In the genomic region with DNA sequence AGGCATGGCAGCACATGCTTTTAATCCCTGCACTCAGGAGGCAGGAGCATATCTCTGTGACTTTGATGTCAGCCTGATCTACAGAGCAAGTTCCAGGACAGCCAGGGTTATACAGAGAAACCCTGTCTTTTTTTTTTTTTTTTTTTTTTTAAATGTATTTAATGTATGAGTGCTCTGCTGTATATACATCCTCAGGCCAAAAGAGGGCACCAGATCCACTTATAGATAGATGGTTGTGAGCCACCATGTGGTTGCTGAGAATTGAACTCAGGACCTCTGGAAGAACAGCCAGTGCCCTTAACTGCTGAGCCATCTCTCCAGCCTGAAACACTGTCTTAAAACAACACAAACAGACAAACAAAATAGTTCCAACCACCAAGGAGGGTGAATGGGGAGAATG, we compare ENCODE assay signal across 11 mouse cellular contexts. TPM values are rescaled to one million over a fixed set of nuclear protein-coding genes. Genes with fewer than 3 reads are reported as not detected.
DNase-seq lines count a peak whose midpoint lies in the region; ATAC-seq and TF ChIP-seq lines count a peak whose summit lies in the region.
"Had no signal": no experiment of that assay in that cellular context is flagged by ENCODE, and none has a peak within 500 bp of the region (broad histone marks: within the 10 kb centered on the region; RNA-seq: fewer than 3 reads in every experiment).

No protein-coding gene starts in this region.

- H3K27ac ChIP-seq in left cerebral cortex, adult 2 months = no peak overlapping the region
- H3K27ac ChIP-seq in macrophage = peak overlapping the region; percentile 70

- peaks cover 18% of the 10 kb centered on the region for H3K36me3 ChIP-seq in macrophage (ENCODE audit: inconsistent target)

- DNase-seq in left cerebral cortex, adult 2 months (ENCODE audit: extremely low spot score in 1 of 2, low spot score in 2 of 2) = no peak
- no peak for DNase-seq in left cerebral cortex, postnatal 14 days (ENCODE audit: low spot score in 2 of 2)
- DNase-seq in gastrocnemius, postnatal 25 days = no peak
- no peak for DNase-seq in right cerebral cortex, postnatal 14 days
- no peak for DNase-seq in heart, postnatal 4 days
- DNase-seq: heart, adult 18-20 months; kidney, adult 2 months had no signal

- H3K4me3 ChIP-seq in left cerebral cortex, adult 2 months = no peak overlapping the region
- no peak overlapping the region for H3K4me3 ChIP-seq in macrophage (ENCODE audit: inconsistent target)

- peak; percentile 68 for ATAC-seq in CD4-positive, CD25-positive, alpha-beta regulatory T cell, adult 4 months
- peak; percentile 48 for ATAC-seq in activated CD4-positive, CD25-positive, alpha-beta regulatory T cell, adult 4 months

- intact Hi-C loops in left cerebral cortex, adult 2 months (cut with DNase I) = no loop called here
- intact Hi-C loops in left cerebral cortex, postnatal 14 days (cut with DNase I) = no loop called here

- no peaks in the 10 kb centered on the region for H3K79me2 ChIP-seq in macrophage (ENCODE audit: inconsistent target)

- peak; percentile 26 for TF ChIP-seq CTCF in left cerebral cortex, adult 2 months (IDR thresholded peaks at IDR 0.05)

RNA-seq across cellular contexts. Expression of a gene that starts 15.5 kb away (rescaled TPM):
- 10 to 100 TPM; 65.3 to 75.6 TPM for total RNA-seq in left cerebral cortex, adult 2 months (2021)
- 10 to 100 TPM; 46.9 to 50.1 TPM for total RNA-seq in left cerebral cortex, postnatal 14 days (2021)
- under 1 TPM in 1 of 2 experiments, not detected in 1; 0.34 TPM for polyA plus RNA-seq in CD4-positive, CD25-positive, alpha-beta regulatory T cell, adult 4 months (2017; shearing (Covaris generic))
- polyA plus RNA-seq in activated CD4-positive, CD25-positive, alpha-beta regulatory T cell, adult 4 months (2017; shearing (Covaris generic)) = under 1 TPM in 1 of 2 experiments, not detected in 1; 0.22 TPM
- under 1 TPM in 1 of 26 experiments, not detected in 25; 0.25 TPM for total RNA-seq in macrophage (2018; cell fraction: chromatin; rRNA removed)
- under 1 TPM in 9 of 26 experiments, not detected in 17; 0.07 to 0.17 (median 0.10) TPM for total RNA-seq in macrophage (2018; cell fraction: cytosol; rRNA removed)
- under 1 TPM in 3 of 26 experiments, not detected in 23; 0.24 to 0.37 (median 0.32) TPM for total RNA-seq in macrophage (2018; cell fraction: nucleus; rRNA removed)
- polyA plus RNA-seq in macrophage (2018) = 0.07 to 0.12 TPM in 2 of 3 replicates, not detected in the other
- total RNA-seq in gastrocnemius, postnatal 25 days (2021) = under 1 TPM in 1 of 2 experiments, not detected in 1; 0.13 TPM
- under 1 TPM; 0.14 to 0.36 TPM for total RNA-seq in heart, postnatal 4 days (2021)
- total RNA-seq: megakaryocyte-erythroid progenitor cell, adult 5-6 weeks had no signal

RNA-seq across cellular contexts. Expression of a gene that starts 33.7 kb away (rescaled TPM):
- 100 to 1,000 TPM; 519 to 532 TPM for total RNA-seq in left cerebral cortex, adult 2 months (2021)
- 100 to 1,000 TPM; 515 to 524 TPM for total RNA-seq in left cerebral cortex, postnatal 14 days (2021)
- 10 to 100 TPM; 89.9 to 92.8 TPM for polyA plus RNA-seq in CD4-positive, CD25-positive, alpha-beta regulatory T cell, adult 4 months (2017; shearing (Covaris generic))
- polyA plus RNA-seq in activated CD4-positive, CD25-positive, alpha-beta regulatory T cell, adult 4 months (2017; shearing (Covaris generic)) = 10 to 100 TPM; 85.8 to 86.2 TPM
- 100 to 1,000 TPM; 153 to 844 (median 245) TPM for total RNA-seq in macrophage (2018; cell fraction: chromatin; rRNA removed)
- total RNA-seq in macrophage (2018; cell fraction: cytosol; rRNA removed) = 100 to 1,000 TPM; 244 to 445 (median 281) TPM
- 100 to 1,000 TPM; 144 to 511 (median 182) TPM for total RNA-seq in macrophage (2018; cell fraction: nucleus; rRNA removed)
- 284 to 395 TPM (median 322 TPM) in 3 replicates for polyA plus RNA-seq in macrophage (2018)
- 100 to 1,000 TPM; 114 to 127 TPM for total RNA-seq in gastrocnemius, postnatal 25 days (2021)
- total RNA-seq in heart, postnatal 4 days (2021) = 100 to 1,000 TPM; 145 TPM

RNA-seq across cellular contexts. Expression of a gene that starts 47.1 kb away (rescaled TPM):
- total RNA-seq in left cerebral cortex, adult 2 months (2021) = 10 to 100 TPM; 44.0 to 51.4 TPM
- 10 to 100 TPM; 41.8 to 44.5 TPM for total RNA-seq in left cerebral cortex, postnatal 14 days (2021)
- polyA plus RNA-seq in CD4-positive, CD25-positive, alpha-beta regulatory T cell, adult 4 months (2017; shearing (Covaris generic)) = 10 to 100 TPM; 10.4 to 11.7 TPM
- polyA plus RNA-seq in activated CD4-positive, CD25-positive, alpha-beta regulatory T cell, adult 4 months (2017; shearing (Covaris generic)) = 1 to 10 TPM; 8.0 to 8.8 TPM
- 10 to 100 TPM in 24 of 26 experiments, 1 to 10 TPM in 2; 4.4 to 24.1 (median 15.4) TPM for total RNA-seq in macrophage (2018; cell fraction: chromatin; rRNA removed)
- 10 to 100 TPM; 17.5 to 30.8 (median 23.0) TPM for total RNA-seq in macrophage (2018; cell fraction: cytosol; rRNA removed)
- 10 to 100 TPM in 24 of 26 experiments, 1 to 10 TPM in 2; 7.4 to 24.5 (median 15.1) TPM for total RNA-seq in macrophage (2018; cell fraction: nucleus; rRNA removed)
- 12.7 to 31.2 TPM (median 22.5 TPM) in 3 replicates for polyA plus RNA-seq in macrophage (2018)
- 10 to 100 TPM; 63.9 to 64.8 TPM for total RNA-seq in gastrocnemius, postnatal 25 days (2021)
- 10 to 100 TPM; 69.7 to 69.8 TPM for total RNA-seq in heart, postnatal 4 days (2021)

Comparison
In these comparisons a context has a peak if more than half of its experiments do, and no peak if none do; other contexts are left out.
1. RNA of a gene that starts 15.5 kb away (total RNA-seq): 65.3 to 75.6 TPM in left cerebral cortex, adult 2 months and 46.9 to 50.1 TPM in left cerebral cortex, postnatal 14 days; 0.14 to 0.36 TPM in heart, postnatal 4 days and 0.13 TPM in gastrocnemius, postnatal 25 days; every median in the first group is over 10 times any median in the second.